Mouse (Mus musculus): Measurements from ENCODE around the gene Eps8l3. TPM values are rescaled to one million over a fixed set of nuclear protein-coding genes. Genes with fewer than 3 reads are reported as not detected.
"Not testable (repeated sequence)": the region's sequence is repeated elsewhere in the genome, so short reads cannot be mapped to it uniquely, and the experiment has no call there.

Gene Eps8l3
- polyA plus RNA-seq, 1 experiment from 2014 or later, result not detected

DNA sequence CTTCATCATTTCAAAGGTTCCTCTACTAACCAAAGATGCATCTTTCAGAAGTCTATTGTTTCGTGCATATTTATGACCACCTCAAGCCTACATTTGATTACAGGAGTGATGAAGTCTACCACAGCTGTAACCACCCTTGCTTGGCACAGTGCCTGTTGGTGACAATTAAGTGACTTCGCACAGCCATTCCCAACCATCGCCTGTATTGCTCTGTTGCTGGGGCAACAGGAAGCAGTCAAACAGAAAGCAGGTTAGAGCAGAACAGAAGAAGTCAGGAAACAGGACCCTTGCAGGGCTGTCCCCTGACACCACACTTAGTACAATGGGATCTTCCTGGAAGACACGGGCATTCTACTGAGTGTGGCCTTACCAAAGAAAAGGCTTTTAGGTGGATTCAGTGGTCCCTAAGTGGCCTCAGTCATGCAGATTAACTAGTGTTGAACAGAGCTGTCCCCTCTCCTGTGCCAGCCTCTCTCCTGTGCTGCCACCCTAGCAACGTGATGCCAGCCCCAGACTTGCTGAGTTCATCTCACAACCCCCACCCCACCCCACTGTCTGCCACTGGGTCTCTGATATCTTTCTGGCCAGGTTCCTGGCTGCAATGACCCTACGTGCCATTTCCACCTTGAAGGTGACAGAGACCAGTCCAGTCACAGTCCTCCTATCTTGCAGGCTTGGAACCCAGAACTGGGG lies 27.9 kb upstream of the Eps8l3 start:
- H3K9me3 ChIP-seq (ENCODE audit: control insufficient read depth, low read length), result no peaks in the 10 kb centered on the region
- H3K4me1 ChIP-seq (replicated peaks; ENCODE audit: control insufficient read depth, insufficient read depth, low read length), result peaks cover 39% of the 10 kb centered on the region
- WGBS, result 44% methylated on average over 6 of the region's 6 CpGs
- H3K27ac ChIP-seq, result no peak overlapping the region
- no peaks in the 10 kb centered on the region for H3K27me3 ChIP-seq (ENCODE audit: control insufficient read depth, insufficient read depth, low read length)
- peak; percentile 24 for DNase-seq (ENCODE audit: low spot score)
- no peak overlapping the region for H3K4me2 ChIP-seq (replicated peaks)
- no peak overlapping the region for H3K9ac ChIP-seq
- no peaks in the 10 kb centered on the region for H3K36me3 ChIP-seq (replicated peaks; ENCODE audit: control insufficient read depth, insufficient read depth)
- H3K4me3 ChIP-seq (replicated peaks; ENCODE audit: low read length), result no peak overlapping the region
- no peak for ATAC-seq (ENCODE audit: low FRiP score)

DNA sequence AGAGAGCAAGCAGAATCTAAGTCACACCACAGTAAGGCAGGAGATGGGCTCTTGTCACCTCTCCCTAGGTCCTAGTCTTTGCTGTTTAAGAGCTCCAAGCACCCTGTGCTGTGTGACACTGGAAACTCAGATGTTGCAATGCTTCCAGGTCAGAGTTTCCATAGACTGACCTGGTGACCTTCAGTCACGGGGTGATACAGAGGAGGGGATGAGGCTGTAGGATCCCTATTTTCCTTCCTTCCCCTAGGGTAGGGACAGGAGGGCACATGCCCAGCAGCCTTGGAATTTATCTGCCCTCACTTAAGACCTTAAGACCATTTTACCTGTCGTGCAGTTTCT lies 27.4 kb upstream of the Eps8l3 start:
- Histone ChIP-seq H3K9me3 (ENCODE audit: control insufficient read depth, low read length) (no peaks in the 10 kb centered on the region), H3K27me3 (ENCODE audit: control insufficient read depth, insufficient read depth, low read length) (no peaks in the 10 kb centered on the region), H3K36me3 (replicated peaks; ENCODE audit: control insufficient read depth, insufficient read depth) (no peaks in the 10 kb centered on the region), H3K4me3 (replicated peaks; ENCODE audit: low read length) (no peak overlapping the region), H3K4me2 (replicated peaks) (no peak overlapping the region), H3K9ac (no peak overlapping the region), H3K4me1 (replicated peaks; ENCODE audit: control insufficient read depth, insufficient read depth, low read length) (peaks cover 33% of the 10 kb centered on the region), H3K27ac (no peak overlapping the region)
- DNase-seq (ENCODE audit: low spot score), result no peak
- ATAC-seq (ENCODE audit: low FRiP score), result no peak
- 84% methylated on average over 2 of the region's 2 CpGs for WGBS

DNA sequence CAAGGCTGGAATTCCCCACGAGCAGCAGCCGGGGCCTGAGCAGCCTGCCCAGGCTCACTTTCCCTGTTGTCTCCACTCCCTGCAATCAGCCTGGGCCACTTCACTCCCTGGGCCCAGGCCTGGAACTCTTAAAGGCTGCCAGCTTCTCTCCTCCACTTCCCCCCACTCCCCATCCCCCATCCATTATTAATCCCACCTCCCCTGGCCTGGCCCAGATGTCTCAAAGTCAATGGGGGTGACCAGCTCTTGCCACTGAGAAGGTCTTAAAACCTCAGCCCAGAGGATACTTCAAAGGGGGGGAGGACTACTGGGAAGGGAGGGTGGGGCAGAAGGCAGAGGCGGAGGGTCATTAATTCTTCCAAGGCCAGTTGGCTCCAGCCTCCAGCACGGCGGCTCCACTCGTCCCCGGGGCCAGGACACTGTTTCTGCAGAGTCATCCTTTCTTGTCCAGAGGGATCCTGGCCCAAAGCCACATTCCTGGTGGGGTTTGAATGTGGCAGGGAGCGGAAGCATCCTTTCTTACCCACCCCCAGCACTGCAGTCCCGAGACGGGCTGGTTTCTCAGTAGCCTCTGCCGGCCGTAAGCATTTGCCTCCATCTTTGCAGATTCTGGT lies 26.5 kb upstream of the Eps8l3 start:
- Histone ChIP-seq H3K4me2 (replicated peaks) (no peak overlapping the region; the same call in 1 of the 2 replicates), H3K9ac (no peak overlapping the region), H3K4me3 (replicated peaks; ENCODE audit: low read length) (no peak overlapping the region), H3K36me3 (replicated peaks; ENCODE audit: control insufficient read depth, insufficient read depth) (no peaks in the 10 kb centered on the region), H3K27ac (no peak overlapping the region), H3K4me1 (replicated peaks; ENCODE audit: control insufficient read depth, insufficient read depth, low read length) (peaks cover 30% of the 10 kb centered on the region), H3K27me3 (ENCODE audit: control insufficient read depth, insufficient read depth, low read length) (no peaks in the 10 kb centered on the region), H3K9me3 (ENCODE audit: control insufficient read depth, low read length) (no peaks in the 10 kb centered on the region)
- ATAC-seq (ENCODE audit: low FRiP score) (peak; percentile 61), DNase-seq (ENCODE audit: low spot score) (peak; percentile 33)
- 15% methylated on average over 12 of the region's 12 CpGs for WGBS

DNA sequence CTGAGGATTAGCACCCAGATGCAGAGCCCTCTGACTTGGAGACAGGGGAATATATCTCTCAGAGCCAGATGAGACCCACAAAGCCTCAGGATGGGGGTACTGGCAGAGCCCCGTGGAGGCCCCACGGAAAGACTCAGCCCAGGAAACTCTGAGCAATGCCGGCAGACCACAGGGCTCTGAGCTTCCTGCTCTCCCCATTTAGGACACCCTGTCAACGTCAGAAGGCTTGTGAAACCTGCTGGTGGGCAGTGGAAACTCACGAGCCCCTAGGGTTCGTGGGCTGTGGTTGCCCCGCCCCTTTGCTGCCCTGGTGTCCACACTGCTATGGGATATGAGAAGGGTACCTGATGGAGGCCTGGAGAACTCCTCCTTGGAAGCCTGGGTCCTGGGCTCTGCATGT lies 24.2 kb upstream of the Eps8l3 start:
- no peak overlapping the region for H3K9ac ChIP-seq
- H3K4me2 ChIP-seq (replicated peaks), result no peak overlapping the region
- peaks cover 30% of the 10 kb centered on the region for H3K4me1 ChIP-seq (replicated peaks; ENCODE audit: control insufficient read depth, insufficient read depth, low read length)
- DNase-seq (ENCODE audit: low spot score) (no peak), ATAC-seq (ENCODE audit: low FRiP score) (no peak)
- H3K9me3 ChIP-seq (ENCODE audit: control insufficient read depth, low read length), result no peaks in the 10 kb centered on the region
- H3K4me3 ChIP-seq (replicated peaks; ENCODE audit: low read length), result no peak overlapping the region
- no peaks in the 10 kb centered on the region for H3K27me3 ChIP-seq (ENCODE audit: control insufficient read depth, insufficient read depth, low read length)
- WGBS, result 63% methylated on average over 7 of the region's 7 CpGs
- H3K27ac ChIP-seq, result no peak overlapping the region
- no peaks in the 10 kb centered on the region for H3K36me3 ChIP-seq (replicated peaks; ENCODE audit: control insufficient read depth, insufficient read depth)

DNA sequence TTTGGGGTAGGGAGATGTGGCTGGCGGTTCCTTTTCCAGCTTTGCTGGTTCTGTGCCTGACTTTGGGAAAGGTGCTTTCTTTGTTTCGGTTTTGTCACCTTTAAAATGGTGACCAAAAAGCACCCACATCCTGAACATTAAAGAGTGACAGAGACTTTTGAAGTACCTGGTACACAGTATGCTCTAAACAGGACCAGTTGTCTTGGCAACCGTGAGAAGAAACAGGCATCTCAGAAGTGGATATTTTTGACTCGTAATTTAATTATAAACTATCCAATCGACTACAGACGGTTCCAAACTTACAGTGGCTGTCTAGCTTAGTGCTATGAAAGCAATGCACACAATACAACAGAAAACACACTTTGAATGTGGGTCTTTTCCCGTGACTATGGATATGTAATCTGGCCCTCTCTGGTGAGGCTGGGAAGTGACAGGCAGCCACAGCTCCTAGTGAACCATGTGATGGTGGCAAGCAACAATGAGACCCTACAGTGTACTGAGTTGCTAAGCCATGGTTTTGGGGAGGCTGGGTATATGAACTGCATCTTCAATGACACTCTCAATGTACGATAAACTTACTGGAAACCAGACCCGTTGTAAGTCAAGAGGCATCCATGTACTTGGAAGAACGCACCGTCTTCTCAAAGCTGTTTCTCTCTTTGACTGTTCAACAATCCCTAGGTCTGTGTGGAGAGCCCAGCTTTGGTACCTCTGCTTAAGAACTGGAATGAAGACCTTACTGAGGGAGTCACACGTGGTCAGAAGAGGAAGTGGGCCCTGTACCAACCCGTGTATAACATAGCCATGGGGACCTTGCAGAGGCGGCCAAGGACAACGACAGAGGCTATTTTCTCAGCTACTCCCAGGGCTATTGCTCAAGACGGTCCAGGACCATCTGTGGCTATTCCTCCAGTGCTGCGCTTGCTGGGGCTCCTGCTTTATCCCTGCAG lies 23.5 kb upstream of the Eps8l3 start:
- H3K9ac ChIP-seq, result no peak overlapping the region
- peaks cover 23% of the 10 kb centered on the region for H3K4me1 ChIP-seq (replicated peaks; ENCODE audit: control insufficient read depth, insufficient read depth, low read length)
- no peak overlapping the region for H3K27ac ChIP-seq
- no peak for ATAC-seq (ENCODE audit: low FRiP score)
- H3K27me3 ChIP-seq (ENCODE audit: control insufficient read depth, insufficient read depth, low read length), result no peaks in the 10 kb centered on the region
- no peak overlapping the region for H3K4me2 ChIP-seq (replicated peaks)
- WGBS, result 87% methylated on average over 17 of the region's 17 CpGs
- H3K9me3 ChIP-seq (ENCODE audit: control insufficient read depth, low read length), result no peaks in the 10 kb centered on the region
- H3K36me3 ChIP-seq (replicated peaks; ENCODE audit: control insufficient read depth, insufficient read depth), result no peaks in the 10 kb centered on the region
- DNase-seq (ENCODE audit: low spot score), result no peak
- H3K4me3 ChIP-seq (replicated peaks; ENCODE audit: low read length), result no peak overlapping the region

DNA sequence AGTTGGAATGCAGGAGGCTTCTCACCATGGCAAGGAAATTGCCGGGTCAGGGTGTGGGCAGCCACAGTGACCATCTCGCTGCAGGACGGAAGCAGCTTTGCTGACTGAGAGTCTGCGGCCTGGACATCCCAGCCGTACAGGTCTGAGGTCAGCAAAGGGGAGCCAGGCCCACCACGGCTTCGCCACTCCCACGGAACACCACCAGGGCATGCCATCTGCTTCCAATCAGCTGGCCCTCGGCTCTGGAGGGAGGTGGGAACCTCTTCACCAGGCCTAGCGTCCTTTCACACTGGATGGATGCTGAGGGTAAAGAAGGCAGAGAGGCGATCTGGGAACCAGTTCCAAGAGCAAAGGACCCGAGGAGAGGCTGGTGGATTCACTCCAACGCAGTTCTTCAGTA lies 21.7 kb upstream of the Eps8l3 start:
- H3K4me1 ChIP-seq (replicated peaks; ENCODE audit: control insufficient read depth, insufficient read depth, low read length), result peaks cover 6% of the 10 kb centered on the region
- no peak for DNase-seq (ENCODE audit: low spot score)
- H3K4me3 ChIP-seq (replicated peaks; ENCODE audit: low read length), result no peak overlapping the region
- 88% methylated on average over 13 of the region's 13 CpGs for WGBS
- H3K9me3 ChIP-seq (ENCODE audit: control insufficient read depth, low read length), result no peaks in the 10 kb centered on the region
- H3K27me3 ChIP-seq (ENCODE audit: control insufficient read depth, insufficient read depth, low read length), result no peaks in the 10 kb centered on the region
- ATAC-seq (ENCODE audit: low FRiP score), result no peak
- no peak overlapping the region for H3K4me2 ChIP-seq (replicated peaks)
- no peak overlapping the region for H3K27ac ChIP-seq
- no peaks in the 10 kb centered on the region for H3K36me3 ChIP-seq (replicated peaks; ENCODE audit: control insufficient read depth, insufficient read depth)
- H3K9ac ChIP-seq, result no peak overlapping the region

DNA sequence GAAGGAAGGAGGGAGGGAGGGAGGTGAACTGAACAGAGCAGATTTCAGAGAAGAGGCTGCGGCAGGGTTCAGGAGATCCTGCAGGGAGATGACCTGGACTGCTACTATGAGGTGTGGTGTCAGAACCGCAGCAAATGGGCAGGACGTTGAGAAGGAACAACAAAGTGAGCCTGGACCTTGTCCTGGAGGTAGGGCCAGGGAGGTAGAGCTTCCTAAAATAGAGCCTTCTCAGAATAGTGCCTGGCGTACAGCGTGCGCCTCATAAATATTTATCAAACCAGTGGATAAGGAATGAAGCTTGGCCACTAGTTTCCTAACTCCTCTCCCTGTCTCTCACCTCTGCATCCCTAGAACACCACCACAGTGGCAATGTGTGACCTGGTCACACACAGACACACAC lies 19.4 kb upstream of the Eps8l3 start:
- 54% methylated on average over 6 of the region's 6 CpGs for WGBS
- no peak overlapping the region for H3K4me2 ChIP-seq (replicated peaks)
- no peaks in the 10 kb centered on the region for H3K36me3 ChIP-seq (replicated peaks; ENCODE audit: control insufficient read depth, insufficient read depth)
- no peaks in the 10 kb centered on the region for H3K9me3 ChIP-seq (ENCODE audit: control insufficient read depth, low read length)
- ATAC-seq (ENCODE audit: low FRiP score) (no peak), DNase-seq (ENCODE audit: low spot score) (no peak)
- H3K4me1 ChIP-seq (replicated peaks; ENCODE audit: control insufficient read depth, insufficient read depth, low read length), result no peaks in the 10 kb centered on the region
- no peaks in the 10 kb centered on the region for H3K27me3 ChIP-seq (ENCODE audit: control insufficient read depth, insufficient read depth, low read length)
- H3K27ac ChIP-seq, result no peak overlapping the region
- no peak overlapping the region for H3K9ac ChIP-seq
- H3K4me3 ChIP-seq (replicated peaks; ENCODE audit: low read length), result no peak overlapping the region

DNA sequence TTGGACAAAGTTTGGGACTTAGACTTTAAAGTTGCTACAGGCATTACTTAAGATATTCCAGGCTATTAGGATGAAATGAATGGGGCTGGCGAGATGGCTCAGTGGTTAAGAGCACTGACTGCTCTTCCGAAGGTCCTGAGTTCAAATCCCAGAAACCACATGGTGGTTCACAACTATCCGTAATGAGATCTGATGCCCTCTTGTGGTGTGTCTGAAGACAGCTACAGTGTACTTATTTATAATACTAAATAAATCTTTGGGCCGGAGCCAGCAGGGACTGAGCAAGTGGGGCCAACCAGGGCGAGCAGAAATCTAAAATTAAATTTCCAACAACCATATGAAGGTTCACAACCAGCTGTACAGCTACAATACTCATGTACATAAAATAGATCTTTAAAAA lies 15.5 kb upstream of the Eps8l3 start:
- H3K9me3 ChIP-seq (ENCODE audit: control insufficient read depth, low read length); H3K4me2 ChIP-seq (replicated peaks); H3K27ac ChIP-seq; H3K4me1 ChIP-seq (replicated peaks; ENCODE audit: control insufficient read depth, insufficient read depth, low read length); ATAC-seq (ENCODE audit: low FRiP score); H3K27me3 ChIP-seq (ENCODE audit: control insufficient read depth, insufficient read depth, low read length); DNase-seq (ENCODE audit: low spot score); H3K36me3 ChIP-seq (replicated peaks; ENCODE audit: control insufficient read depth, insufficient read depth); H3K9ac ChIP-seq; H3K4me3 ChIP-seq (replicated peaks; ENCODE audit: low read length): not testable (repeated sequence)
- WGBS, result 86% methylated on average over 5 of the region's 5 CpGs

DNA sequence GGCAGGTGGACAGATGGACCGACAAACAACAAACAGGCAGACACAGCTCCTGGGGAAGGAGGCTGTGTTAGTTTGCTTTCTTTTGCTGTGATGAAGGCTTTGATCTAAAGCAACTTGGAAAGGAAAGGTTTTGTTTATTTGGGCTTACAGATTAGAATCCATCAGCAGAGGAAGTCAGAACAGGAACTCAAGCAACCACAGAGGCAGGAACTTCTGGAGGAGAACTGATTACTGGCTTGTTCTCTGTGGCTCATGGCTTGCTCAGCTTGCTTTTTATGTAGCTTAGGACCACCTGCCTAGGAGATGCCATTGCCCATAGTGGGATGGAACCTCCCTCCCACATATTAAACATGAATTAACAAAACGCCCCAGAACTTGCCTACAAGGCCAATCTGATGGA lies 14.6 kb upstream of the Eps8l3 start:
- no peak for DNase-seq (ENCODE audit: low spot score)
- no peak overlapping the region for H3K4me3 ChIP-seq (replicated peaks; ENCODE audit: low read length)
- H3K4me1 ChIP-seq (replicated peaks; ENCODE audit: control insufficient read depth, insufficient read depth, low read length), result no peaks in the 10 kb centered on the region
- no peak overlapping the region for H3K9ac ChIP-seq
- 77% methylated on average over 2 of the region's 2 CpGs for WGBS
- no peak for ATAC-seq (ENCODE audit: low FRiP score)
- no peak overlapping the region for H3K4me2 ChIP-seq (replicated peaks)
- H3K27ac ChIP-seq, result no peak overlapping the region
- H3K36me3 ChIP-seq (replicated peaks; ENCODE audit: control insufficient read depth, insufficient read depth), result no peaks in the 10 kb centered on the region
- no peaks in the 10 kb centered on the region for H3K9me3 ChIP-seq (ENCODE audit: control insufficient read depth, low read length)
- H3K27me3 ChIP-seq (ENCODE audit: control insufficient read depth, insufficient read depth, low read length), result no peaks in the 10 kb centered on the region
